Mouse (Mus musculus) C3H10T1/2 (cell line): ENCODE measurements around the gene Dspp. TPM values are rescaled to one million over a fixed set of nuclear protein-coding genes. Genes with fewer than 3 reads are reported as not detected.

Experiments used
- polyA plus RNA-seq, 2 experiments: library from polyadenylated mRNA; unstranded; fragments of >200 nt; fragmentation: generic; extraction: Trizol; gene quantifications; one replicate each; pipeline ENCODE4 v1.2.1; 2012; ENCODE audit warnings: missing spikeins in 2 of 2

Gene Dspp
- polyA plus RNA-seq = not detected

DNA sequence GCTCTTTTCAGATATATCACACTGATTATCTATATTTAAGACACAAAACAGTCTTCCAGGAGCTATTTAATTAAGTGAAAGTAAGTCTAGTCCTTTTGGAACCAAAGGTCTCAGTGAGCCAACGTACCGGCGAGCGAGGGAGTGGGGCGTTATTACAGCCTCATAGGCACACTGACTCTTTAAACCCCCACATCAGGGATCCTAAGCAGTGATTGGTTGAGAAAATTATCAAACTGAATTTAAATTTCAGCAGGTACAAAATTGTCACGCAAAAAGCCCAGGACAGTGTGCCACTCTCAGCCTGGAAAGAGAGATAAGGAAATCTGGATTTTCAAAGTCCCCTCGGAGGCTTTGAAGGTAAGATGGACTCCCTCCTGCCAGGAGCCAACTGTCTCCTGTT, at the start of gene Dspp:
TSS of gene Dspp (plus strand) at position 301 of the 400 bp plus-strand sequence.

GRCm38 (mm10) chr5:104202351-104202750, 31.8 kb downstream of the Dspp start, which contains the start of gene Dmp1:
Gene Dmp1, plus strand, starts transcription at chr5:104202613.

Other genes with a start within 250 kb of the Dspp start
- gene Hsd17b13, start 193.3 kb upstream of the Dspp start, polyA plus RNA-seq = not detected
- 10 to 100 TPM in 1 of 2 experiments, 1 to 10 TPM in 1; 6.2 to 49.9 TPM for gene Hsd17b11, start 148.8 kb upstream of the Dspp start, polyA plus RNA-seq
- gene Nudt9, start 124.4 kb upstream of the Dspp start, polyA plus RNA-seq = 10 to 100 TPM; 63.9 to 79.7 TPM
- gene Gm17660, start 93.1 kb upstream of the Dspp start, polyA plus RNA-seq = not detected
- gene Sparcl1, start 57.0 kb upstream of the Dspp start, polyA plus RNA-seq = 1 to 10 TPM in 1 of 2 experiments, under 1 TPM in 1; 0.02 to 9.1 TPM
- 1 to 10 TPM in 1 of 2 experiments, under 1 TPM in 1; 0.04 to 1.8 TPM for gene Dmp1, start 31.9 kb downstream of the Dspp start, polyA plus RNA-seq
- gene Ibsp, start 128.5 kb downstream of the Dspp start, polyA plus RNA-seq = not detected
- gene Mepe, start 154.6 kb downstream of the Dspp start, polyA plus RNA-seq = not detected